Mouse (Mus musculus): ENCODE results near the gene Ube2q1. TPM values are rescaled to one million over a fixed set of nuclear protein-coding genes. Genes with fewer than 3 reads are reported as not detected.

Gene Ube2q1
- polyA plus RNA-seq, 1 experiment from 2014 or later = 15.7 TPM

DNA sequence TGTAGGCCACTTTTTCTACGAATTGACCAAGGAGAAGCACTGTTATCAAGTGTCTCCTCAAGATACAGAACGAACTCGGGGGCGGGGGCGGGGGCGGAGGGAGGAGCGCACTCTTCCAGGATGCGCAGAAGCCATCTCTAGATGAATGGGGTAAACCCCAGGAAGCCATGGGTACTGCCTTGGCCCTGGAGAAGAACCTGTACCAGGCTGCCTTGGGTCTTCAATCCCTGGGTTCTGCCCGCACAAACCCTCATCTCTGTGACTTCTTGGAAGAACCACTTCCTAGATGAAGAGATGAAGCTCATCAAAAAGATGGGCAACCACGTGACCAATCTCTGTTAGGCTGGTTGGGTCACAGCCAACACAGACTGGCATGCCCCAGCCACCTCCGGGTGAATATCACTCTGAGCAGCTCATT, 47.7 kb downstream of the Ube2q1 start:
- ATAC-seq (ENCODE audit: insufficient number of reproducible peaks, insufficient read depth, low FRiP score, low read depth) = no peak
- no peaks in the 10 kb centered on the region for H3K27me3 ChIP-seq (ENCODE audit: control insufficient read depth, insufficient read depth, low read length)
- H3K9ac ChIP-seq (ENCODE audit: low read length) = no peak overlapping the region
- WGBS = 82% methylated on average over 11 of the region's 11 CpGs
- peaks cover 0 to 5% of the 10 kb centered on the region in 2 experiments; a peak in 1 of 4 replicates for H3K4me1 ChIP-seq (ENCODE audit: control insufficient read depth in 2 of 2, insufficient read depth in 2 of 2, low read length in 2 of 2)
- no peak overlapping the region for H3K27ac ChIP-seq (replicated peaks in 1 of 2; ENCODE audit: control insufficient read depth in 1 of 2, insufficient read depth in 1 of 2, low read depth in 2 of 2, low read length in 2 of 2)
- no peaks in the 10 kb centered on the region for H3K9me3 ChIP-seq (ENCODE audit: control insufficient read depth, low read length)
- H3K4me2 ChIP-seq (ENCODE audit: low read length) = no peak overlapping the region
- no peak overlapping the region for H3K4me3 ChIP-seq (ENCODE audit: control insufficient read depth in 1 of 2, insufficient read depth in 1 of 2, low read depth in 1 of 2, low read length in 2 of 2)
- no peaks in the 10 kb centered on the region for H3K36me3 ChIP-seq (ENCODE audit: control insufficient read depth, insufficient read depth, low read length)

DNA sequence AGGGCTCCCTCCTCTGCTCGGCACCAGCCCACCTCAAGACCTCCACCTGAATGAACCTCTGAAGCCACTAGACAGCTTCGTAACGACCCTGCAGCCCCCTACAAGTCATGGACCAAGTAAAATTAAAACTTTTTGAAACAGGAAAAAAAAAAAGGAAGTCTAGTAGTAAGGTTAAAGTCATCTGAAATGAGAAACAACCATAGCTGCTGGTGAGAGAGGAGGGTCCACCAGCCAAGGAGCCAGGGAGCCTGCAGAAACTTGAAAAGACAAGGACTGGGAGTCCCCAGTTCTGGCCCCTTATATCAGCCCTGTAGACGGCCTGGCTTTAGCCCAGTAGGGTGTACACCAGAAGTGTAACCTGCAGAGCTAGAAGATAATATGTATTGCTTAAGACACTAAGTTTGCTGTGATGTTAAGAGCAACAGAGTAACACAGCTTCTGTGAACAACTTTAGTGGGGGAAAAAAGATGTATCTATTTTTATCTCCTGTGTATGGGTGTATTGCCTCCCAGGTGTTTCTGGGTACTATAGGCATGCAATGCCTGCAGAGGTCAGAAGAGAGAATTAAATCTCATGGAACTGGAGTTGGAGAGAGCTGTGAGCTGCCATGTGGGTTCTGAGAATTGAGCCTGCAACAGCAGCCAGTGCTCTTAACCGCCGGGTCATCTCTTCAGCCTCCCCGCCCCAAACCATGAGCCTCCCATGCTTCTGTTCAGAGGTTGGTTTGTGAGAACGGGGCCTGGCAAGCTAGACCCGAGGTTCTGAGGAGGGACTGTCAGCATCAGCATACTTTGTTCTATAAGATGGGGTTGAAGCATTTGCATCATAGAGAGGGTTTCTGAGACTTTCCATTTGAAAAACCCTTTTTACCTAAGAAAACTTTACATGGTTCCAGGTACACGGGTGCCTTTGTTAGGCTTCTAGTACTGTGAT, 48.4 kb downstream of the Ube2q1 start:
- no peak overlapping the region for H3K4me3 ChIP-seq (ENCODE audit: control insufficient read depth in 1 of 2, insufficient read depth in 1 of 2, low read depth in 1 of 2, low read length in 2 of 2)
- no peaks in the 10 kb centered on the region for H3K27me3 ChIP-seq (ENCODE audit: control insufficient read depth, insufficient read depth, low read length)
- 67% methylated on average over 10 of the region's 10 CpGs for WGBS
- no peak overlapping the region for H3K4me2 ChIP-seq (ENCODE audit: low read length)
- H3K27ac ChIP-seq (replicated peaks in 1 of 2; ENCODE audit: control insufficient read depth in 1 of 2, insufficient read depth in 1 of 2, low read depth in 2 of 2, low read length in 2 of 2) = no peak overlapping the region
- no peaks in the 10 kb centered on the region for H3K36me3 ChIP-seq (ENCODE audit: control insufficient read depth, insufficient read depth, low read length)
- H3K4me1 ChIP-seq (ENCODE audit: control insufficient read depth in 2 of 2, insufficient read depth in 2 of 2, low read length in 2 of 2) = peaks cover 0 to 5% of the 10 kb centered on the region in 2 experiments; a peak in 1 of 4 replicates
- no peaks in the 10 kb centered on the region for H3K9me3 ChIP-seq (ENCODE audit: control insufficient read depth, low read length)
- H3K9ac ChIP-seq (ENCODE audit: low read length) = no peak overlapping the region
- ATAC-seq (ENCODE audit: insufficient number of reproducible peaks, insufficient read depth, low FRiP score, low read depth) = no peak

DNA sequence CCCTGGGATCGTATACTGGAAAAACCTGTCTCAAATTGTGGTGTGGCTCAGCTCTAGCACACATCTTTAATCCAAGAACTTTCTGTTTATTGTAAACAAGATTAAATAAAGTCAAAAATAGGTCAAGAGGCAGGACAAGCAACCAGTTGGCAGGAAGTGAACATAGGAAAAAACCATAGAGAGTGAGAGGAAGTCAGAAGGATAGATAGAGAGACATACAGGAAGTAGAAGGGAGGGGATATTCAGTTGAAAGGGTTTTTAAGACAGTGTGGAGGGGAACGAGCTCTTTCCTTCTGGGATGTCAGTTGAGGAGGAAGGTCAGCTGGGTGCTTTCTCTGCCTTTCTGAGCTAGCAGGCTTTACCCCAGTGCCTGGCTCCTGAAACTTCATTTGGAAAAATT, 50.2 kb downstream of the Ube2q1 start:
- no peak overlapping the region for H3K4me3 ChIP-seq (ENCODE audit: control insufficient read depth in 1 of 2, insufficient read depth in 1 of 2, low read depth in 1 of 2, low read length in 2 of 2)
- H3K4me2 ChIP-seq (ENCODE audit: low read length) = no peak overlapping the region
- no peak for ATAC-seq (ENCODE audit: insufficient number of reproducible peaks, insufficient read depth, low FRiP score, low read depth)
- H3K9me3 ChIP-seq (ENCODE audit: control insufficient read depth, low read length) = no peaks in the 10 kb centered on the region
- H3K4me1 ChIP-seq (ENCODE audit: control insufficient read depth in 2 of 2, insufficient read depth in 2 of 2, low read length in 2 of 2) = 0 out of 4 replicates have a peak, but pooled peaks cover 0 to 5% of the 10 kb centered on the region in 2 experiments
- no peak overlapping the region for H3K27ac ChIP-seq (replicated peaks in 1 of 2; ENCODE audit: control insufficient read depth in 1 of 2, insufficient read depth in 1 of 2, low read depth in 2 of 2, low read length in 2 of 2)
- H3K27me3 ChIP-seq (ENCODE audit: control insufficient read depth, insufficient read depth, low read length) = no peaks in the 10 kb centered on the region
- 55% methylated on average over 2 of the region's 2 CpGs for WGBS
- no peaks in the 10 kb centered on the region for H3K36me3 ChIP-seq (ENCODE audit: control insufficient read depth, insufficient read depth, low read length)
- no peak overlapping the region for H3K9ac ChIP-seq (ENCODE audit: low read length)

DNA sequence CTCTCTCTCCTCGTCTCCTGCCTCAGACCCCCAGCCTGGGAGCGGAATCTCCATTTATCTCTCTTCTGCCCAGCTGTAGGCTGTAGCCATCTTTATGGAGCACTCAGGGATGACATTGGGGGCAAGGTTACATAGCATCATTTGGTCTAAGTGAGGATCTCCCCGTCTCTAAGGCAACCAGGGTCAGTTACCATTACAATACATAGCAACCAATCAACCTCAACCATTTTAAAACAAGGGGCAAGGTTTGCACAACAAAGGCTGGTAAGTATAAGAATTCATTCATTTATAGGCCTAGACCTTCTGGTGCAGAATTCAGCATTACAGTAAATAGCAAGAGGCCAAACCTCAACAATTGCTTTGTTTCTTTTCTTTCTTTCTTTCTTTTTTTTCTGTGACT, 52.9 kb downstream of the Ube2q1 start:
- Histone ChIP-seq H3K4me2 (ENCODE audit: low read length) (no peak overlapping the region), H3K27ac (replicated peaks in 1 of 2; ENCODE audit: control insufficient read depth in 1 of 2, insufficient read depth in 1 of 2, low read depth in 2 of 2, low read length in 2 of 2) (no peak overlapping the region), H3K9me3 (ENCODE audit: control insufficient read depth, low read length) (no peaks in the 10 kb centered on the region), H3K27me3 (ENCODE audit: control insufficient read depth, insufficient read depth, low read length) (peaks cover 22% of the 10 kb centered on the region), H3K4me1 (ENCODE audit: control insufficient read depth in 2 of 2, insufficient read depth in 2 of 2, low read length in 2 of 2) (peaks cover 0 to 4% of the 10 kb centered on the region in 2 experiments; a peak in 1 of 4 replicates), H3K36me3 (ENCODE audit: control insufficient read depth, insufficient read depth, low read length) (no peaks in the 10 kb centered on the region), H3K4me3 (ENCODE audit: control insufficient read depth in 1 of 2, insufficient read depth in 1 of 2, low read depth in 1 of 2, low read length in 2 of 2) (no peak overlapping the region), H3K9ac (ENCODE audit: low read length) (no peak overlapping the region)
- no peak for ATAC-seq (ENCODE audit: insufficient number of reproducible peaks, insufficient read depth, low FRiP score, low read depth)
- 69% methylated on average over 3 of the region's 3 CpGs for WGBS

- H3K27ac ChIP-seq (replicated peaks in 1 of 2; ENCODE audit: control insufficient read depth in 1 of 2, insufficient read depth in 1 of 2, low read depth in 2 of 2, low read length in 2 of 2) = peak within 1 kb of the TSS; percentile 67 to 81
- peak within 1 kb of the TSS; percentile 81 for H3K9ac ChIP-seq (ENCODE audit: low read length)
- H3K4me2 ChIP-seq (ENCODE audit: low read length) = peak within 1 kb of the TSS; percentile 73
- H3K9me3 ChIP-seq (ENCODE audit: control insufficient read depth, low read length) = no peaks in the 10 kb centered on the region
- 1% methylated on average over 81 of the region's 96 CpGs for WGBS
- H3K27me3 ChIP-seq (ENCODE audit: control insufficient read depth, insufficient read depth, low read length) = peaks cover 46% of the 10 kb centered on the region
- H3K36me3 ChIP-seq (ENCODE audit: control insufficient read depth, insufficient read depth, low read length) = no peaks in the 10 kb centered on the region
- H3K4me3 ChIP-seq (ENCODE audit: control insufficient read depth in 1 of 2, insufficient read depth in 1 of 2, low read depth in 1 of 2, low read length in 2 of 2) = peak within 1 kb of the TSS; percentile 60 to 63
- ATAC-seq (ENCODE audit: insufficient number of reproducible peaks, insufficient read depth, low FRiP score, low read depth) = peak; percentile 53; the same call in 1 of the 2 replicates
- peaks cover 2 to 8% of the 10 kb centered on the region in 2 experiments; a peak in 1 of 4 replicates for H3K4me1 ChIP-seq (ENCODE audit: control insufficient read depth in 2 of 2, insufficient read depth in 2 of 2, low read length in 2 of 2)
Observed at GRCm38 (mm10) chr3:89830815-89831591, 57.6 kb downstream of the Ube2q1 start, which contains the start of gene She. TSS of gene She (plus strand) at chr3:89831370.

Other genes starting within 250 kb of the Ube2q1 start
- gene Adar, start 58.6 kb upstream of the Ube2q1 start, polyA plus RNA-seq (2014; fragmentation: Nextera tagmentation; extraction: Ambion mirVana) = 8.0 and 9.4 TPM in 2 replicates
- gene Chrnb2, start 9.0 kb upstream of the Ube2q1 start, polyA plus RNA-seq (2014; fragmentation: Nextera tagmentation; extraction: Ambion mirVana) = 0.24 and 0.38 TPM in 2 replicates
- 8.9 and 9.0 TPM in 2 replicates for gene She, start 57.8 kb downstream of the Ube2q1 start, polyA plus RNA-seq (2014; fragmentation: Nextera tagmentation; extraction: Ambion mirVana)
- 0.32 and 0.58 TPM in 2 replicates for gene Il6ra, start 139.6 kb downstream of the Ube2q1 start, polyA plus RNA-seq (2014; fragmentation: Nextera tagmentation; extraction: Ambion mirVana)
- 11.0 and 11.4 TPM in 2 replicates for gene Atp8b2, start 189.9 kb downstream of the Ube2q1 start, polyA plus RNA-seq (2014; fragmentation: Nextera tagmentation; extraction: Ambion mirVana)
- gene Hax1, start 225.2 kb downstream of the Ube2q1 start, polyA plus RNA-seq (2014; fragmentation: Nextera tagmentation; extraction: Ambion mirVana) = 78.4 and 81.9 TPM in 2 replicates